Mouse (Mus musculus): ENCODE data around the gene Mvp. TPM values are rescaled to one million over a fixed set of nuclear protein-coding genes. Genes with fewer than 3 reads are reported as not detected.

The Mvp gene
- polyA plus RNA-seq, 1 experiment from 2014 or later = 12.5 TPM

DNA sequence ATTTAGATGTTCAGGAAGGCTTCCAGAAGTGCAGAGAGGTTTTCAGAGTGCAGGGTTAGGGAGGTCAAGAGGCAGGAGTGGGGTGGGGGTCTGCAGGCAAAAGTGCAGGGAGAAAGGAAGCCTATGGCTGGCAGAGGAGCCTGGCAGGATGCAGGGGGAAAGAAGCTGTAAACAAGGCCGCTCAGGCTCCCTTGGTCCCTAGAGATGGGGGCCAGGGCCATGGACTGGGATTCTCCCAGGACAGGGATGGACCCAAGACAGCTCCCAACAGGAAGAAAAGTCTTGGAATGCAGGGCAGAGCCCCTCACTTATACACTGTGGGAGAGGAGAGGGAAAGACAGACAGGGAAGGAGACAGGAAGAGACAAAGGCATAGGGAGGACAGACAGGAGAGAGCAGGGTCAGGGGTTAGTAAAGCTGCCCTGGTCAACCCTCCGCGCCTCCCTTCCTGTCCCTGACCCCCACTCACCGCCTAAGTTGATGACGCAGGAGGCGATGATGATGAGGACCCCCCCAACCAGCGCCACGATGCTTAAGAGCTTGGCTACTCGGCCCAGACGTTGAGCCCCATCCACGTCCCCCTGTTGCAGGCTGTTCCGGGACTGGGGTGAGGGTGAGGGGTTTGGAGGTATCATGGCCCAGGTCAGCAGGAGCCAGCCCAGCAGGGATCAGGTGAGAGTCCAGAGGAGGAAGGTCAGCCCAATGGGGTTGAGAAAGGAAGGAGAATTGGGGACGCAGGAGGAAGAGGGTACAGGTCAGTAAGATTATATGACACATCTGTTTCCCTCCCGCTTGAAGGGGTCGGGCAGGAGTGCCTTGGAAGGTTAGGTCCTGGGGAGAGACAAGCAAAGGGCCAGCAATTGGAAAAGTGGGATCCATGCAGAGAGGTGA lies 4.2 kb upstream of the Mvp start:
- Histone ChIP-seq H3K9ac (peak overlapping the region; percentile 57; the same call in 1 of the 2 replicates), H3K36me3 (peaks cover 42% of the 10 kb centered on the region), H3K4me1 (peaks cover 88% of the 10 kb centered on the region), H3K4me3 (replicated peaks) (peak overlapping the region; percentile 66), H3K27me3 (no peaks in the 10 kb centered on the region), H3K9me3 (replicated peaks) (no peaks in the 10 kb centered on the region), H3K27ac (replicated peaks) (peak overlapping the region; percentile 95), H3K4me2 (replicated peaks) (peak overlapping the region; percentile 89)
- 70% methylated on average over 15 of the region's 15 CpGs for WGBS
- no peak for ATAC-seq (ENCODE audit: insufficient number of reproducible peaks, low FRiP score, low TSS enrichment, low read depth)

DNA sequence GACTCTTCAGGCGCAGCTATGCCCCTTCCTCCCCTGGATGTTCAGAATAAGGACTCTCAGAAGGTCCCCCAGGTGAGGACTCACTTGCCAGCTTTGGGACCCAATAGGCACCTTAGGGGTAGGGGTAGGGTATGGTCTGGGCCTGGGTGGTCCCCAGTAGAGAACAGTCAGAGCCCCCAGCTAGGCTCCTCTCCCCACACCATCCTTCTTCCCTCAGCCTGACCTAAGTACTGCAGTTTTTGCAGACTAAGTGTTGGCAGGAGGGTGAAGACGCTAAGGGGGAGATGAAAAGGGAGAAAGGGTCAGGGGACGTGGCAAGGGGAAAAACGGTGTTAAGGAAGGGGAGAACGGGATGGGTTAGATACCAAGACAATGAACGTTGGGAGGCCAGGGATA lies 3.5 kb upstream of the Mvp start:
- Histone ChIP-seq H3K27ac (replicated peaks) (peak overlapping the region; percentile 95), H3K9me3 (replicated peaks) (no peaks in the 10 kb centered on the region), H3K4me1 (peaks cover 81% of the 10 kb centered on the region), H3K4me3 (replicated peaks) (peak overlapping the region; percentile 66), H3K27me3 (no peaks in the 10 kb centered on the region), H3K4me2 (replicated peaks) (peak overlapping the region; percentile 89), H3K36me3 (peaks cover 42% of the 10 kb centered on the region), H3K9ac (peak overlapping the region; percentile 15; the same call in 1 of the 2 replicates)
- no peak for ATAC-seq (ENCODE audit: insufficient number of reproducible peaks, low FRiP score, low TSS enrichment, low read depth)
- 48% methylated on average over 6 of the region's 6 CpGs for WGBS

DNA sequence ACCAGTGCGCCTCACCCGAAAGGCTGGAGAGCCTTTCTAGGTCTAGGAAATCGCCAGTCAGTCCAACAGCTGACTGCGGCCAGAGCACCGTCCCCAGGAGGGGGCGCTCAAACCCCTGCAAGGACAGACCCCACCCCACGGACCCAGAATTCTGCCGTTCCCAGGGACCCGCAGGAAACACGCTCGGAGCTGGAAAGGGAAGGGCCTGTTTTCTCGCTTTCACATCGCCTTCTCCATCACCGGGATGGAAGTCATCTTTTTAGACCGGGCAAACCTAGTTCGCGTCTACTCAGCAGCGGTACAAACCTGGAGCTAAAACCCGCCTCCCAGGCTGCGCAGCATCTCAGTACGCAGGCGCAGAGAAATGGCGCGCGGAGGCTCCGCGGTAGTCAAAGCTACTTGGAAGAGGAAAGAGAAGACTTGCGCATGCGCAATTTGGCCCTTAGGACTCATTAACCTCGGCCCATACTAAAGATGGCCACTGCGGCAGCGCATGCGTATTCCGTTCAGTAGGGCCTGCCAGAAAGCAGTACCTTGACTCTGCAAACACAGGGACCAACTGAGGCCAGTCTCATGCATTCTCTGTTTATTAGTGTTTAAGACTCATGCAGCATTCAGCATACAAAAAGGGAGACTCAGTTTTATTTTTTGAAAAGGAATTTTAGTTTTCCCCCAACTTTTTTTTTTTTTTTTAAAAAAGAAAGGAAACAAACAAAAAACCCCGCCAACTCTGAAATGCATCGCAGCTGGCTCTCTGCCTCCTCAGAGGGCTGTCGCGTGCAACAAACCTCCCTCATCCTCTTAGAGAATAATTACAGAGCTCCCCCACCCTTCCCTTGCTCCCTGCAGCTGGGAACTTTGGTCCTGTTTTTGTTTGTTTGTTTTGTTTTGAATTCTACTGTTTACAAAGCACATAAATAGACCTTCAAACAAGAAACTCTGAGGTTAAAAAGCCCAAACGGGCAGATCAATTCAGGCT lies 2.8 kb upstream of the Mvp start, which contains the start of gene Pagr1a:
Pagr1a (minus strand) TSS at position 382 of the 979 bp plus-strand sequence.
- H3K27ac ChIP-seq (replicated peaks) = peak within 1 kb of the TSS; percentile 95
- H3K4me3 ChIP-seq (replicated peaks) = peak within 1 kb of the TSS; percentile 66
- ATAC-seq (ENCODE audit: insufficient number of reproducible peaks, low FRiP score, low TSS enrichment, low read depth) = peak; percentile 85
- no peaks in the 10 kb centered on the region for H3K27me3 ChIP-seq
- peaks cover 42% of the 10 kb centered on the region for H3K36me3 ChIP-seq
- no peaks in the 10 kb centered on the region for H3K9me3 ChIP-seq (replicated peaks)
- 2% methylated on average over 39 of the region's 39 CpGs for WGBS
- H3K4me2 ChIP-seq (replicated peaks) = peak within 1 kb of the TSS; percentile 89
- H3K9ac ChIP-seq = peak within 1 kb of the TSS; percentile 67
- H3K4me1 ChIP-seq = peaks cover 74% of the 10 kb centered on the region

DNA sequence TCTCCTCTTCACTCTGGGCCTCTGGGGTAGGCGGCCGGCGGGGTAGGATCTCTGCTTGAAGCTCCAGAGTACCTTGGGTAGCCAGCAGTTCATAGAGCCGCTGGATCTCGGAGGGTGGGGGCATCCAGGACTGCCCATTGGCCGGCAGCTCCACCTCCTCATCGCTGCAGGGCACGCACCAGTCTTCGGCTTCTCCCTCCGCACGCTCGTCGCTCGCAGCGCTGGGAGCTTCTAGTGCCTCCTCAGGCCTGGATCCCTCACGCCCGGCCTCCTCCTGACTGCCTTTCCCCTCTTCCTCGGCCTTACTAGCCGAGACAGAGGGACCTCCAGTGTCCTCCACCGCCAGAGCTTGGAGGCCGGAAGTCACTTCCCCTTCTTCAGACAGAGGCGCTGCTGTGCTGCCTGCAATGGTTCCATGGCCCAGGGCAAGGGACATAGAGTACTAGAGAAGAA lies 2.1 kb upstream of the Mvp start:
- Histone ChIP-seq H3K4me2 (replicated peaks) (peak overlapping the region; percentile 89), H3K9me3 (replicated peaks) (no peaks in the 10 kb centered on the region), H3K4me3 (replicated peaks) (peak overlapping the region; percentile 66), H3K27me3 (no peaks in the 10 kb centered on the region), H3K9ac (peak overlapping the region; percentile 67), H3K27ac (replicated peaks) (peak overlapping the region; percentile 95), H3K36me3 (peaks cover 36% of the 10 kb centered on the region), H3K4me1 (peaks cover 67% of the 10 kb centered on the region)
- ATAC-seq (ENCODE audit: insufficient number of reproducible peaks, low FRiP score, low TSS enrichment, low read depth) = no peak; the same call in 1 of the 2 replicates
- under 1% methylated on average over 22 of the region's 22 CpGs for WGBS

DNA sequence TGATC lies 1.9 kb upstream of the Mvp start, which contains the start of gene Pagr1b:
Pagr1b (minus strand) TSS at position 4 of the 5 bp plus-strand sequence.
- Histone ChIP-seq H3K27ac (replicated peaks) (peak within 1 kb of the TSS; percentile 95), H3K4me1 (peaks cover 64% of the 10 kb centered on the region), H3K4me3 (replicated peaks) (peak within 1 kb of the TSS; percentile 66), H3K9me3 (replicated peaks) (no peaks in the 10 kb centered on the region), H3K36me3 (peaks cover 37% of the 10 kb centered on the region), H3K27me3 (no peaks in the 10 kb centered on the region), H3K4me2 (replicated peaks) (peak within 1 kb of the TSS; percentile 89), H3K9ac (peak within 1 kb of the TSS; percentile 67)
- ATAC-seq (ENCODE audit: insufficient number of reproducible peaks, low FRiP score, low TSS enrichment, low read depth) = no peak

DNA sequence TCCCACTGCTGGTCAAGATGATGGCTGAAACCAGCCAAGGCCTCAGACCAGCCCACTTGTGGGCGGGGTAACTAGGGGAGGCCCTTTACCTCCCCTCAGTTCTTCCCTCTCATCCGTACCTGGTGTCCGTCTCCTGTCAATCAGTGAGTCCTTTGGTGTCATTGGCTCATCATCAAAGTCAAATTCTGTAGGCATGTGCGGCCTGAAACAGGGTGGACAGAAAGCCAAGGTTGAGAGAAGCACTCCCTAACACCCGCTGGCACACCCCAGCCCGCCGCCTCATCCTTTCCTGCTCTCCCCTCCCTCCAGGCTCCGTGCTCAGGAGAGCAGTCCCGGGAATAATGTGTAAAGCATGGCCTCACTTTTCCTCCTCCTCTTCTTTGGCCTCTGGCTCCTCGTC lies 1.7 kb upstream of the Mvp start:
- no peaks in the 10 kb centered on the region for H3K9me3 ChIP-seq (replicated peaks)
- H3K4me3 ChIP-seq (replicated peaks) = peak overlapping the region; percentile 66
- WGBS = 3% methylated on average over 10 of the region's 10 CpGs
- H3K27ac ChIP-seq (replicated peaks) = peak overlapping the region; percentile 95
- ATAC-seq (ENCODE audit: insufficient number of reproducible peaks, low FRiP score, low TSS enrichment, low read depth) = no peak
- H3K9ac ChIP-seq = peak overlapping the region; percentile 67
- H3K4me1 ChIP-seq = peaks cover 62% of the 10 kb centered on the region
- H3K27me3 ChIP-seq = no peaks in the 10 kb centered on the region
- peak overlapping the region; percentile 89 for H3K4me2 ChIP-seq (replicated peaks)
- peaks cover 39% of the 10 kb centered on the region for H3K36me3 ChIP-seq

DNA sequence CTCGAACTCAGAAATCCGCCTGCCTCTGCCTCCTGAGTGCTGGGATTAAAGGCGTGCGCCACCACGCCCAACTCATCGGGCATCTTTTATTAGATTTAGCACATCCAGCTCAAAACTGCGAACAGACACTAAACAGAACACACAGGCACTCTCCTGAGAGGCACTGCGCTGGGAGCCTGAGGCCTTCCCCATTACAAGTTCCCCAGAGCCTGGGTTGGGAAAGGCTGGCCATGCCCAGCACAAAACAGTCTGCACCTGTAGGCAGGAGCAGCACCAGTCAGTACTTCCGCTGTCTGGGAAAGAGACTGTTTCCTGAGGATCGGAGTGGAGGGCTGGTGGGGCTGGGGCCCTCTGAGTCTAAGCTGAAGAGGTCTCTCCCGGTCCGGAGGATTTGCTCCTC lies 572 bp upstream of the Mvp start:
- H3K4me1 ChIP-seq = peaks cover 53% of the 10 kb centered on the region
- 88% methylated on average over 12 of the region's 12 CpGs for WGBS
- no peaks in the 10 kb centered on the region for H3K27me3 ChIP-seq
- no peak overlapping the region for H3K4me3 ChIP-seq (replicated peaks)
- no peak for ATAC-seq (ENCODE audit: insufficient number of reproducible peaks, low FRiP score, low TSS enrichment, low read depth)
- H3K27ac ChIP-seq (replicated peaks) = no peak overlapping the region
- peaks cover 40% of the 10 kb centered on the region for H3K36me3 ChIP-seq
- H3K9ac ChIP-seq = no peak overlapping the region
- no peaks in the 10 kb centered on the region for H3K9me3 ChIP-seq (replicated peaks)
- no peak overlapping the region for H3K4me2 ChIP-seq (replicated peaks)

DNA sequence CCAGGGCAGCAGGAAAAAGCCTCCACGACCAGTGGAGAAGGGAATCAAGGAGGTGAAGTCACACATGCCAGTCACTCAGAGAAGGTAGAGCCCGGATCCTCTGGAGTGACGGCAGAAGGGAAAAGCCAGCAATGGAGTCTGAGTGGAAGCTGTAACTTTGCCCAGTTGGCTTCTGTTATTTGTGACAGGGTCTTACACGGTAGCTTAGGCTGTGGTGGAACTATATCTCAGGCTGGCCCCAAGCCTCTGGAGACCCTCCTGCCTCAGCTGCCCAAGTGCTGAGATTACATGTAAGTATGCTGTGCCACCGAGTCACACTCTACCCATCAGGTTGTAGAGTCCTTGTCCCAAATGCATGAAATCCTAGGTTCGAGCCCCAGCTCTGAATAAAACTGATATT lies 1.0 kb downstream of the Mvp start:
- no peak overlapping the region for H3K4me2 ChIP-seq (replicated peaks)
- ATAC-seq (ENCODE audit: insufficient number of reproducible peaks, low FRiP score, low TSS enrichment, low read depth) = no peak
- 91% methylated on average over 6 of the region's 6 CpGs for WGBS
- H3K9ac ChIP-seq = no peak overlapping the region
- H3K9me3 ChIP-seq (replicated peaks) = no peaks in the 10 kb centered on the region
- H3K4me3 ChIP-seq (replicated peaks) = no peak overlapping the region
- H3K36me3 ChIP-seq = peaks cover 40% of the 10 kb centered on the region
- no peaks in the 10 kb centered on the region for H3K27me3 ChIP-seq
- peaks cover 47% of the 10 kb centered on the region for H3K4me1 ChIP-seq
- no peak overlapping the region for H3K27ac ChIP-seq (replicated peaks)

DNA sequence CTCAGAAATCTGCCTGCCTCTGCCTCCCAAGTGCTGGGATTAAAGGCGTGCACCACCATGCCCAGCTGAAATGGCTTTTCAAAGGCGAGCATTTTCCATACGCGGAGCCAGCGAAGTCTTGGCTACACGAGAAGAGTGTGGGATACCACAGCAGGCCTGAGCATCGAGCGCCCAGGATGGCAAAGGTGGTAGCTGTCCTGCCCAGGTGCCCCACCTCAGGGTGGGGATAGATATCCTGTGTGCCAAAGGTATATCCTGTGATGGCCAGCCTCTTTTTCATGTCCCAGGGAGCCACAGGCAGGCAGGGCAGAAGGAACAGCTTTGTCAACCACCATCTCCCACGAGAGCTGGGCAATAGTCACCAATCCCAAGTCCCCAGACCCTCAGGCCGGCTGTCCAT lies 1.6 kb downstream of the Mvp start:
- H3K4me1 ChIP-seq = peaks cover 44% of the 10 kb centered on the region
- H3K36me3 ChIP-seq = peaks cover 40% of the 10 kb centered on the region
- no peaks in the 10 kb centered on the region for H3K27me3 ChIP-seq
- no peak overlapping the region for H3K9ac ChIP-seq
- no peaks in the 10 kb centered on the region for H3K9me3 ChIP-seq (replicated peaks)
- H3K27ac ChIP-seq (replicated peaks) = no peak overlapping the region
- 95% methylated on average over 10 of the region's 10 CpGs for WGBS
- no peak overlapping the region for H3K4me3 ChIP-seq (replicated peaks)
- ATAC-seq (ENCODE audit: insufficient number of reproducible peaks, low FRiP score, low TSS enrichment, low read depth) = no peak
- no peak overlapping the region for H3K4me2 ChIP-seq (replicated peaks)

DNA sequence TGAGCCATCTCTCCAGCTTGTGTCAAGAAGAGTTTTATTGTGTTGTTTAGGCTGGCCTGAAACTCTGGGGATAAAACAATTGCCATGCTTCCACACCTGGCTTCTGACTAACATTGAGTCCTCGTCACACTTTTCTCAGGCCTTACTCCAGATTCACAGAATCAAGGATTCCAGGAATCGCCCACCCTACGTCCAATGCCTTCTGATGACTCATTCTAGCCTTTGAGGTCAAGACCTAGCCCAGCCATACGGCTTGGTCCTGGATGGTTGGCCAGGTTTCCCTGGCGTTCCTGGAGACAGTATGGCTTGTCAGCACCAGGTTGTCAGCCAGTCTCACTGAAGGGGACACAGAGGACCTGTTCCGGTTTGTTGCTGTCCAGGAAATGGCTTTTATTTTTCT lies 2.0 kb downstream of the Mvp start:
- Histone ChIP-seq H3K4me2 (replicated peaks) (no peak overlapping the region), H3K4me3 (replicated peaks) (no peak overlapping the region), H3K9ac (no peak overlapping the region), H3K27me3 (no peaks in the 10 kb centered on the region), H3K36me3 (peaks cover 40% of the 10 kb centered on the region), H3K9me3 (replicated peaks) (no peaks in the 10 kb centered on the region), H3K4me1 (peaks cover 40% of the 10 kb centered on the region), H3K27ac (replicated peaks) (no peak overlapping the region)
- WGBS = 95% methylated on average over 6 of the region's 6 CpGs
- no peak for ATAC-seq (ENCODE audit: insufficient number of reproducible peaks, low FRiP score, low TSS enrichment, low read depth)

DNA sequence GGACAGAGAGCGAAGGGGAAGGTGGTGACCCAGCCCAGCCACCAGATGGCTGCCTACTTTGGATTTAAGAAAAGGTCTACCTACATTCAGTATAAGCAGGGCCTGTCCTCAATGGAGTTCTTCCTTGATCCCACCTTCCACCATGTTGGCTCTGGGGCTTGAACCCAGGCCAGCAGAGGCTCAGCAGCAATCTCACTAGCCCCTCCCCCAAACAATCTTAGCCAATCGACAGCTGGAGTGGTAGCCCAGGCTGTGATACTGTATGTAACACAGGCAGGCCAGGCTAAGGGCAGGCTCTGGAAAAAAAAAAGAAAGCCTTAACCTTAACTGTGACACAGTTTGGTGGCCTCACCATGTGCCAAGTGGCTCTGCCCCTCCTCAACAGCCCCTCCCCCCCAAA lies 2.7 kb downstream of the Mvp start:
- Histone ChIP-seq H3K4me1 (peaks cover 46% of the 10 kb centered on the region), H3K9ac (no peak overlapping the region), H3K27me3 (no peaks in the 10 kb centered on the region), H3K4me3 (replicated peaks) (no peak overlapping the region), H3K4me2 (replicated peaks) (no peak overlapping the region), H3K36me3 (peaks cover 40% of the 10 kb centered on the region), H3K9me3 (replicated peaks) (no peaks in the 10 kb centered on the region), H3K27ac (replicated peaks) (no peak overlapping the region)
- ATAC-seq (ENCODE audit: insufficient number of reproducible peaks, low FRiP score, low TSS enrichment, low read depth) = no peak
- 68% methylated on average over 2 of the region's 2 CpGs for WGBS

All from embryonic facial prominence, embryonic 15.5 days (tissue).